Mouse (Mus musculus): ENCODE data around the gene Gtf3c2. TPM values are rescaled to one million over a fixed set of nuclear protein-coding genes. Genes with fewer than 3 reads are reported as not detected.

The Gtf3c2 gene
- polyA plus RNA-seq, 1 experiment from 2014 or later = 123 TPM

DNA sequence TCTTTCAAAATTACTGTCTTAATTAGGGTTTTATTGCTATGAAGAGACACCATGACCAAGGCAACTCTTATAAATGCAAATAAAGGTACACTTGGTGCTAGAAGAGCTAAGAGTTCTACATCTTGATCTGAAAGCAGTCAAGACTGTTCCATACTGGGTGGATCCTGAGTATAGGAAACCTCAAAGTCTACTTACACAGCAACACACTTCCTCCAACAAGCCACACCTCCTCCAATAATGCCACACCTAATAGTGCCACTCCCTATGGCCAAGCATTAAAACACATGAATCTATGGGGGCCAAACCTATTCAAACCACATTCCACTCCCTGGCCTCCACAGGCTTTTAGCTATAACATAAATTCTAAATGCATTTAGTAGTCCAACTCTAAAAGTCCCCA lies 17.5 kb downstream of the Gtf3c2 start:
- Histone ChIP-seq H3K9me3 (no peaks in the 10 kb centered on the region), H3K4me1 (no peaks in the 10 kb centered on the region), H3K27me3 (replicated peaks; ENCODE audit: low read depth, poor library complexity, severe bottlenecking) (no peaks in the 10 kb centered on the region), H3K36me3 (replicated peaks) (peaks cover 100% of the 10 kb centered on the region), H3K4me3 (no peak overlapping the region), H3K27ac (replicated peaks) (no peak overlapping the region)
- no peak for DNase-seq (ENCODE audit: low spot score)

- WGBS = under 1% methylated on average over 19 of the region's 19 CpGs
- peak; percentile 89 for DNase-seq (ENCODE audit: low spot score)
These were observed 25.8 kb downstream of the Gtf3c2 start, which contains the start of gene Mpv17 for GRCm38 (mm10) chr5:31154152-31154553. TSS of gene Mpv17 (minus strand) at chr5:31154251.

GRCm38 (mm10) chr5:31153516-31154151 lies 26.3 kb downstream of the Gtf3c2 start:
- DNase-seq (ENCODE audit: low spot score) = no peak
- Histone ChIP-seq H3K4me1 (peaks cover 10% of the 10 kb centered on the region), H3K36me3 (replicated peaks) (peaks cover 60% of the 10 kb centered on the region), H3K9me3 (no peaks in the 10 kb centered on the region), H3K27me3 (replicated peaks; ENCODE audit: low read depth, poor library complexity, severe bottlenecking) (no peaks in the 10 kb centered on the region), H3K4me3 (peak overlapping the region; percentile 67), H3K27ac (replicated peaks) (peak overlapping the region; percentile 84)
- 42% methylated on average over 6 of the region's 6 CpGs for WGBS

More at GRCm38 (mm10) chr5:31154152-31154553, 25.8 kb downstream of the Gtf3c2 start, which contains the start of gene Mpv17:
- Histone ChIP-seq H3K27me3 (replicated peaks; ENCODE audit: low read depth, poor library complexity, severe bottlenecking) (no peaks in the 10 kb centered on the region), H3K36me3 (replicated peaks) (peaks cover 63% of the 10 kb centered on the region), H3K9me3 (no peaks in the 10 kb centered on the region), H3K27ac (replicated peaks) (peak within 1 kb of the TSS; percentile 84), H3K4me1 (peaks cover 10% of the 10 kb centered on the region), H3K4me3 (peak within 1 kb of the TSS; percentile 67)

DNA sequence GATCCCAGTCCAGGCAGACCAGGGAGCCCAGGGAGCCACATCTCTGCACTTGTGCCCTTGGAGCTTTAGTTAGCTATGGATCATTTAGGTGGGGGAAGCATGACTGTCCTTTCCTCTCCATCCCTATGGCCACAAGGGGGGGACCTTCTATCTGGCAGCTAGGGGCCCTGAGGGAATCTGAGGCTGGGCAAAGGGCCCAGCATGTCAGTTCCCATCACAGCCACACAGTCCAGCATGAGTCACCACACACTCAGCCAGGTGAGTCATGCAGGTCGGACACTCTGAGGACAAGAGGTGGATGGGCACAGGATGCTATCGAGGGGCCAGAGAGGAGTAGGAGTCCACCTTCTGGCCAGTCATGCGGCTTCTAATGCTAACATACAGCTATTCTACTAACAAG lies 28.2 kb downstream of the Gtf3c2 start:
- Histone ChIP-seq H3K4me3 (no peak overlapping the region), H3K36me3 (replicated peaks) (peaks cover 55% of the 10 kb centered on the region), H3K9me3 (no peaks in the 10 kb centered on the region), H3K4me1 (peaks cover 10% of the 10 kb centered on the region), H3K27me3 (replicated peaks; ENCODE audit: low read depth, poor library complexity, severe bottlenecking) (no peaks in the 10 kb centered on the region), H3K27ac (replicated peaks) (no peak overlapping the region)
- 90% methylated on average over 3 of the region's 3 CpGs for WGBS
- no peak for DNase-seq (ENCODE audit: low spot score)

DNA sequence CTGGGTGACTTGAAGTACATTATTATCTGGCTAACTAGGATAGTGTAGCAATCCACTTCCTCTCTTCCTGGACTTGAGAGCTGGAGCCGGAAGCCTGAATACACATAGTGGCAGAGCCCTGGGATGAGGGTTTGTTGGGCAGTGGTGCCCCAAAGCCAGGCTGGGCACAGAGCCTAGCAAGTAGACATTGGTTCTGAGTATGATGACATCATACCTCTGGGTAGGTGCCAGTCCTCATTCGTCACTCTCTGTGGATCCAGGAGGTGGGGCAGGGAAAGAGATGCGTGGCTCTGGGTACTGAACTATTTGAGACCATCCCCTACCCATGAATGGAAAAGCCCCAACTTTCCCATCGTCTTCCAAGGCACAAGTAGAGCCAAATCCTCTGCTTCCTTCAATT lies 30.2 kb downstream of the Gtf3c2 start:
- WGBS = 90% methylated on average over 4 of the region's 4 CpGs

DNA sequence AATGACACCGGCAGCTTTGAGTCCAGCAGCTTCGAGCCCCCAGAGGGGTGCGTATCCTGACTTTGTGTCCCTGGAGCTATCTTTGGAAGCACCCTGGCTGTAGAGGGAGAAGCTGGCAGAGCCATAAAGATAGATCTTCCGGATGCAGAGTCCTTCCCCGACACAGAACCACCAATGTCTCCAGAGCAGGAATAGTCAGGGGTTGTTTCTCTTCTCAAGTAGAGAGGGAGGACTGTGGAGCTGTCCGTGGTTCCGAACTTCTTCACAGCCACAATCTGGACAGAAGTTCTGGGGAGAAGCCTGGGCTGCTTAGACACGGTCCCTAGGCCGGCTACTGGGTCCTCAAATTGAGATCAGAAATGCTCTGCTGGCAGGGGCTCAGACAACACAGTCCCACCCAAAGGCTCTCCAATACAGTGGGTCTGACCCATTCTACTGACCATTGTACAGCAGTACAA lies 40.9 kb downstream of the Gtf3c2 start:
- Histone ChIP-seq H3K4me1 (peaks cover 26% of the 10 kb centered on the region), H3K9me3 (no peaks in the 10 kb centered on the region), H3K27ac (replicated peaks) (no peak overlapping the region), H3K36me3 (replicated peaks) (peaks cover 17% of the 10 kb centered on the region), H3K27me3 (replicated peaks; ENCODE audit: low read depth, poor library complexity, severe bottlenecking) (peaks cover 66% of the 10 kb centered on the region), H3K4me3 (peak overlapping the region; percentile 47)
- WGBS = 14% methylated on average over 9 of the region's 9 CpGs
- peak; percentile 51 for DNase-seq (ENCODE audit: low spot score)

More for the DNA sequence above, 30.2 kb downstream of the Gtf3c2 start:
- Histone ChIP-seq H3K4me3 (no peak overlapping the region), H3K27me3 (replicated peaks; ENCODE audit: low read depth, poor library complexity, severe bottlenecking) (no peaks in the 10 kb centered on the region), H3K27ac (replicated peaks) (no peak overlapping the region), H3K9me3 (no peaks in the 10 kb centered on the region), H3K36me3 (replicated peaks) (peaks cover 55% of the 10 kb centered on the region), H3K4me1 (peaks cover 10% of the 10 kb centered on the region)
- DNase-seq (ENCODE audit: low spot score) = no peak

DNA sequence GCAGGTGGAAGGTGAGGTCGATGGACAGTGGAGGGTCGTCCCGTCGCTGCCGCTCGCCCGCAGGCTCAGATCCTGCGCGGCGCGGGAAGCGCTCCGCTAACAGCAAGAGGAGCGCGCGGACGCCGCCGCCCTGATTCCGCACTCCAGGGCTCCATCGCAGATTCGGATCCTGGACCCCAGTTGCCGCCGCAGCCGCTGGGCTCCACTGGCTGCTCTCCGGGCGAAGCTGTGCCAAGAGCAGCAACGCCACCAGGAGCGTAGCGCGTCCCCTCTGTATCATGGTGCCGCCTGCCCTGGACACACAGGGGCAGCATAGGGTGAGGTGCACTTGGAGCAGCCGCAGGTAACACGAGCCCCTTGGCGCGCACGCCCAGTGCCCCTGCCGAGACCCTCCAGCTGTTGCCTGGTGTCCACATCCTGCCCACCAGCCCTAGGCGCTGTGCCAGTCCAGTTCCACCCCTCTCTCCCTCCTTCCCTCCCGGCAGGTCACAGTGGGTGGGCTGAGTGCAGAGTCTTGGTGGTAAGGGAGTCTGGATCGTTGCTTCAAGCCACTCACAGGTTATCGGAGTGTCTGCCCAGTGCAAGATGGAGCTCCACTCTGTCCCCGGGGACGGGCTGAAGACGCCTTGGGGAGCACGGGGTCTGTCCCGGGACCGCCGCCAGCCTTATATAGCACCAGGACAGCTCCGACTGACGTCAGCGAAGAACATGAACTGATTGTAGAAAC lies 41.5 kb downstream of the Gtf3c2 start, which contains the start of gene Ucn:
Gene Ucn, minus strand, starts transcription at position 589 of the 727 bp plus-strand sequence.
- Histone ChIP-seq H3K4me1 (peaks cover 26% of the 10 kb centered on the region), H3K27me3 (replicated peaks; ENCODE audit: low read depth, poor library complexity, severe bottlenecking) (peaks cover 72% of the 10 kb centered on the region), H3K27ac (replicated peaks) (no peak within 1 kb of the TSS), H3K36me3 (replicated peaks) (peaks cover 12% of the 10 kb centered on the region), H3K4me3 (peak within 1 kb of the TSS; percentile 47), H3K9me3 (no peaks in the 10 kb centered on the region)
- DNase-seq (ENCODE audit: low spot score) = peak; percentile 44
- 1% methylated on average over 52 of the region's 52 CpGs for WGBS

GRCm38 (mm10) chr5:31137658-31138057 lies 42.3 kb downstream of the Gtf3c2 start:
- peak; percentile 27 for DNase-seq (ENCODE audit: low spot score)
- peaks cover 74% of the 10 kb centered on the region for H3K27me3 ChIP-seq (replicated peaks; ENCODE audit: low read depth, poor library complexity, severe bottlenecking)
- H3K4me3 ChIP-seq = peak overlapping the region; percentile 47
- H3K4me1 ChIP-seq = peaks cover 26% of the 10 kb centered on the region
- H3K27ac ChIP-seq (replicated peaks) = no peak overlapping the region
- WGBS = 1% methylated on average over 13 of the region's 13 CpGs
- peaks cover 9% of the 10 kb centered on the region for H3K36me3 ChIP-seq (replicated peaks)
- H3K9me3 ChIP-seq = no peaks in the 10 kb centered on the region

GRCm38 (mm10) chr5:31136730-31137424 lies 43.1 kb downstream of the Gtf3c2 start:
- Histone ChIP-seq H3K9me3 (no peaks in the 10 kb centered on the region), H3K4me3 (peak overlapping the region; percentile 47), H3K36me3 (replicated peaks) (peaks cover 8% of the 10 kb centered on the region), H3K27me3 (replicated peaks; ENCODE audit: low read depth, poor library complexity, severe bottlenecking) (peaks cover 74% of the 10 kb centered on the region), H3K4me1 (peaks cover 26% of the 10 kb centered on the region), H3K27ac (replicated peaks) (no peak overlapping the region)
- DNase-seq (ENCODE audit: low spot score) = no peak
- under 1% methylated on average over 33 of the region's 33 CpGs for WGBS

DNA sequence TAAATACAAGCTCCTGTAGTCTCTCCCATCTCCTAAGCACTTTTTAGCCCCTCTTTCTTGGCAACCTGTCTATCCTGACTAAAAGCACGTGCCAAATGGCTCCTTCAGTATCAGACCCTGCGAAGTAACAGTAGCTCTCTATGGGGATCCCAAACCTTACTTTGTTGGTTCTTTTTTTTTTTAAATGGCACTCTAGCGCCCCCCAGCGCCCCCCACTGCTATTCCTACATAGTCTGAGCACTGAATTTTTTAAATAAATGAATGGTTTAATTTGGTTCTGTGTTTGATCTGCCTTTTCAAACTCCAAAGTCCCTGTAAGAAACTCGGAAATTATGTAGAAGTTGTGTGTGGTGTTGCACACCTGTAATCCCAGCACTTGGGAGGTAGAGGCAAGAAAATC lies 53.9 kb downstream of the Gtf3c2 start:
- H3K27me3 ChIP-seq (replicated peaks; ENCODE audit: low read depth, poor library complexity, severe bottlenecking) = peaks cover 4% of the 10 kb centered on the region; the same call in 1 of the 2 replicates
- DNase-seq (ENCODE audit: low spot score) = no peak
- H3K4me3 ChIP-seq = no peak overlapping the region
- H3K36me3 ChIP-seq (replicated peaks) = no peaks in the 10 kb centered on the region
- H3K4me1 ChIP-seq = peaks cover 4% of the 10 kb centered on the region; the same call in 1 of the 2 replicates
- H3K9me3 ChIP-seq = no peaks in the 10 kb centered on the region
- H3K27ac ChIP-seq (replicated peaks) = no peak overlapping the region
- 44% methylated on average over 5 of the region's 5 CpGs for WGBS

DNA sequence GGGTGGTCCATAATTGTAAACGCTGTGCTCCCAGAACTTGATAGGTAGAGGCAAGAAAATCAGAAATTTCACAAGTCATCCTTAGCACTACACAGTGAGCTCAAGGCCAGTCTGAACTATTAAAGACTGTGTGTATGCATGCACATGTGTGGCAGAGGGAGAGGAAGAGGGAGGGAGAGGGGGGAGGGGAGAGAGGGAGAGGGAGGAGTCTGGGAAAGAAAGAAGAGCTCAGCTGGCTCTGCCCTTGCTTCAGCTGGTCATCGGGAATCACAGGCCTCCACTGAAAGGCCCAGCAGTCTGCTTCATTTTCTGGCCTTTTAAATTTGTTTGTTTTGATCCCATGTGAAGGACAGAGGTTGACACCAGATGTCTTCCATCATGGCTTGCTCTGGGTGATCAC lies 56.5 kb downstream of the Gtf3c2 start:
- H3K27ac ChIP-seq (replicated peaks) = no peak overlapping the region
- peaks cover 4% of the 10 kb centered on the region; the same call in 1 of the 2 replicates for H3K4me1 ChIP-seq
- H3K27me3 ChIP-seq (replicated peaks; ENCODE audit: low read depth, poor library complexity, severe bottlenecking) = no peaks in the 10 kb centered on the region
- H3K9me3 ChIP-seq = no peaks in the 10 kb centered on the region
- no peak overlapping the region for H3K4me3 ChIP-seq
- peak; percentile 19 for DNase-seq (ENCODE audit: low spot score)
- H3K36me3 ChIP-seq (replicated peaks) = no peaks in the 10 kb centered on the region
- 40% methylated on average over 2 of the region's 2 CpGs for WGBS

DNA sequence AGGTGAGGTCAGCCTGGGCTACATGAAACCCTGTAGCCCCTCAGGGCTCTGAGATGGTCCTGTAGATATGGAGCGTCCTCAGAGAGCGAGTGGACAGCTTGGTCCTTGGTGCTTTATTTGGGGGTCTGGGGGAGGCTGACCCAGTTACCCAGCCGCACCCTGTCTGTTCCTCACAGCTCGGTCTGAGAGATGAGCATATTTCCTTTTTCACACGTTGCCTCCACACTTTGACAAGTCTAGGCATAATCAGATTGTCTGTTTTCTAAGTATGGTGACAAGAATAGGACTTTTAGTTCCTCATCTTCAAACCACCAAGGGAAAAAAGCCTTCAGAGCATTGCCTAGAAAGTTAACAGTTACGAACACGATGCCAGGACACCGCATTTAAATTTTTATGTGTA lies 58.8 kb downstream of the Gtf3c2 start:
- 85% methylated on average over 8 of the region's 8 CpGs for WGBS

More for the DNA sequence above, 58.8 kb downstream of the Gtf3c2 start:
- DNase-seq (ENCODE audit: low spot score) = no peak
- no peak overlapping the region for H3K27ac ChIP-seq (replicated peaks)
- no peak overlapping the region for H3K4me3 ChIP-seq
- H3K4me1 ChIP-seq = peaks cover 10% of the 10 kb centered on the region
- H3K36me3 ChIP-seq (replicated peaks) = no peaks in the 10 kb centered on the region
- H3K9me3 ChIP-seq = no peaks in the 10 kb centered on the region
- H3K27me3 ChIP-seq (replicated peaks; ENCODE audit: low read depth, poor library complexity, severe bottlenecking) = peaks cover 10% of the 10 kb centered on the region
